Mouse (Mus musculus) adipose tissue, adult 10 weeks (tissue): ENCODE measurements around the gene Peak1. TPM values are rescaled to one million over a fixed set of nuclear protein-coding genes. Genes with fewer than 3 reads are reported as not detected.

ENCODE experiments used
- polyA plus RNA-seq: library from polyadenylated mRNA; stranded (reverse); fragments of 350-450 nt; fragmentation: Illumina TruSeq; extraction: RNeasy Lipid Tissue Mini Kit (QIAGEN cat#74804); gene quantifications from one replicate; pipeline ENCODE4 v1.2.3, GENCODE M21; 2014; ENCODE audit warnings: low read depth, low replicate concordance

Peak1 gene
- polyA plus RNA-seq, result 18.8 TPM

DNA sequence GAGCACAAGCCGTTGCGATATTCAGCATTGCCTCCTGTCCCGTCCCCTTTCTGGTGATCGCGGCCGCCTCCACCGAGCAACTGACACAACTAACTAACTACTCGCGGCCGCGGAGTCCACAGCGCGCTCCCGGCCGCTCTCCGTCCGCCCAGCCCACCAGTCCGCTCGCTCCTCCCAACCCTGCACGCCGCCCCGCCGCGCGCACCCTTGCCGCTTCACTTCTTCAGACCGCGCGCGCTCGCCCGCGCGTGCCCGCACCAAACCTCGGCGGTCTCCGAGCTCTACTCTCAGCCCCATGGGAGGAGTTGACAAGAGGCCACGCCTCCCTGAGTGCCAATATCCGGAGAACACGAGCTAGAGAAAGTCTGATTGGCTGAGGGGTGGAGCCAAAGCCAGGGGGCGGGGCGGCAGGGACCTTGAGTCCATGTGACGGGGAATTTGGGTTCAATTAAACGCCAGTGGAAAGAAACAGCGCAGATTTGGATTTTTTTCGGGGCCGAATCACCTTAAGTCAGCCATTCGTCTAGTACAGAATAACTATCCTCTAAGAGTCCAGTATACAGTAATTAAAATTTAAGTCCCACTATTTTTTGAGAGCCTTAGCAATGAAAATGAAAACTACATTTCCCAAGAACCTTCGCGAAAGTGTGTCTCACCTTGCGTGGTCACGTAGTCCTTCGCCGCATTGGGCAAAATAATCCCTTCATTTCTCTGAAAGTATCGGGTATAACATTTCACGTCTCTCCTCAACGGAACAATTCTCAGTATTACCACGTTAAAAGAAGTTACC, at the start of gene Peak1, which contains the start of gene Hmg20a:
TSS of gene Peak1 (minus strand) at position 120 of the 790 bp plus-strand sequence.
TSS of gene Hmg20a (plus strand) at position 662 of the 790 bp plus-strand sequence.

GRCm38 (mm10) chr9:56165377-56165776, 252.5 kb downstream of the Peak1 start, which contains the start of gene Tspan3:
Gene Tspan3, minus strand, starts transcription at chr9:56165477.

Other genes starting within 250 kb of the Peak1 start
- 34.4 TPM for gene Hmg20a, start 542 bp upstream of the Peak1 start, polyA plus RNA-seq